13 mouse cellular contexts compared by ENCODE assay signal in genomic region chr13:51137702-51138031, GRCm38 (mm10). TPM values are rescaled to one million over a fixed set of nuclear protein-coding genes. Genes with fewer than 3 reads are reported as not detected.
DNase-seq lines count a peak whose midpoint lies in the region; ATAC-seq lines count a peak whose summit lies in the region.
"Had no signal": no experiment of that assay in that cellular context is flagged by ENCODE, and none has a peak within 500 bp of the region (broad histone marks: within the 10 kb centered on the region; RNA-seq: fewer than 3 reads in every experiment).

No protein-coding gene starts in this region.

- no peaks in the 10 kb centered on the region for H3K9me3 ChIP-seq in lung, embryonic 16.5 days (ENCODE audit: control insufficient read depth, low read length)
- no peaks in the 10 kb centered on the region for H3K9me3 ChIP-seq in embryonic facial prominence, embryonic 10.5 days
- H3K9me3 ChIP-seq in kidney, embryonic 14.5 days (ENCODE audit: control insufficient read depth, low read length): no peaks in the 10 kb centered on the region
- H3K9me3 ChIP-seq: limb, embryonic 13.5 days had no signal

- H3K4me3 ChIP-seq in lung, embryonic 16.5 days (ENCODE audit: low read length): no peak overlapping the region
- no peak overlapping the region for H3K4me3 ChIP-seq in embryonic facial prominence, embryonic 10.5 days
- H3K4me3 ChIP-seq in kidney, embryonic 14.5 days (ENCODE audit: low read length): no peak overlapping the region
- H3K4me3 ChIP-seq: erythroblast, embryonic 14.5 days; limb, embryonic 13.5 days had no signal

- no peak for DNase-seq in lung, postnatal 4 days
- DNase-seq in embryonic facial prominence, embryonic 10.5 days (ENCODE audit: low spot score): peak; percentile 21
- no peak for DNase-seq in left cerebral cortex, postnatal 36 days (ENCODE audit: low spot score in 2 of 2)
- DNase-seq: cerebellum, postnatal 14 days; gastrocnemius, postnatal 10 days; thymus, postnatal 36 days had no signal

- H3K36me3 ChIP-seq in lung, embryonic 16.5 days (ENCODE audit: control insufficient read depth, insufficient read depth, low read length): peaks cover 18% of the 10 kb centered on the region
- peaks cover 75% of the 10 kb centered on the region for H3K36me3 ChIP-seq in embryonic facial prominence, embryonic 10.5 days (replicated peaks)
- H3K36me3 ChIP-seq in kidney, embryonic 14.5 days (ENCODE audit: control insufficient read depth, insufficient read depth, low read length): peaks cover 43% of the 10 kb centered on the region

- H3K4me2 ChIP-seq in lung, embryonic 16.5 days (ENCODE audit: low read depth, low read length): no peak overlapping the region
- H3K4me2 ChIP-seq in kidney, embryonic 14.5 days (replicated peaks; ENCODE audit: low read depth, low read length): no peak overlapping the region
- H3K4me2 ChIP-seq: limb, embryonic 13.5 days had no signal

- no peak overlapping the region for H3K9ac ChIP-seq in lung, embryonic 16.5 days (ENCODE audit: low read length)
- H3K9ac ChIP-seq in kidney, embryonic 14.5 days (ENCODE audit: low read depth, low read length): no peak overlapping the region
- H3K9ac ChIP-seq: limb, embryonic 13.5 days had no signal

- peak overlapping the region; percentile 9; the same call in 1 of the 2 replicates for H3K27ac ChIP-seq in lung, embryonic 16.5 days (ENCODE audit: low read length)
- H3K27ac ChIP-seq in embryonic facial prominence, embryonic 10.5 days (replicated peaks): no peak overlapping the region
- peak overlapping the region; percentile 44; the same call in 1 of the 2 replicates for H3K27ac ChIP-seq in kidney, embryonic 14.5 days (ENCODE audit: low read depth, low read length)

- peak; percentile 47; the same call in 1 of the 2 replicates for ATAC-seq in lung, embryonic 16.5 days (ENCODE audit: low read depth)
- 0 out of 2 replicates have a peak, but pooled peaks have one; percentile 75 for ATAC-seq in kidney, embryonic 14.5 days (ENCODE audit: low FRiP score, low TSS enrichment)
- peak; percentile 54 for ATAC-seq in megakaryocyte progenitor cell, adult 5-6 weeks (replicated peaks; ENCODE audit: poor library complexity)
- no peak for ATAC-seq in CD4-positive, CD25-positive, alpha-beta regulatory T cell, adult 4 months
- ATAC-seq: activated CD4-positive, CD25-positive, alpha-beta regulatory T cell, adult 4 months had no signal

- no peaks in the 10 kb centered on the region for H3K27me3 ChIP-seq in lung, embryonic 16.5 days (ENCODE audit: control insufficient read depth, insufficient read depth, low read depth, low read length)
- H3K27me3 ChIP-seq in embryonic facial prominence, embryonic 10.5 days (replicated peaks; ENCODE audit: low read depth, poor library complexity, severe bottlenecking): no peaks in the 10 kb centered on the region
- H3K27me3 ChIP-seq in kidney, embryonic 14.5 days (ENCODE audit: control insufficient read depth, insufficient read depth, low read length): no peaks in the 10 kb centered on the region
- H3K27me3 ChIP-seq: limb, embryonic 13.5 days had no signal

- intact Hi-C loops in left cerebral cortex, postnatal 36 days (cut with DNase I): no loop called here

- peaks cover 8% of the 10 kb centered on the region for H3K4me1 ChIP-seq in lung, embryonic 16.5 days (replicated peaks; ENCODE audit: control insufficient read depth, insufficient read depth, low read length)
- H3K4me1 ChIP-seq in embryonic facial prominence, embryonic 10.5 days: peaks cover 15% of the 10 kb centered on the region
- H3K4me1 ChIP-seq in kidney, embryonic 14.5 days (ENCODE audit: control insufficient read depth, insufficient read depth, low read length): no peaks in the 10 kb centered on the region

RNA-seq across cellular contexts. Expression of gene Nxnl2, which starts 33.2 kb away (rescaled TPM):
- 2.0 and 3.2 TPM in 2 replicates for polyA plus RNA-seq in lung, embryonic 16.5 days (2015; fragmentation: Nextera tagmentation; extraction: Ambion mirVana)
- 0.33 and 0.67 TPM in 2 replicates for polyA plus RNA-seq in embryonic facial prominence, embryonic 10.5 days (2016; fragmentation: Nextera tagmentation; extraction: Ambion mirVana)
- 1.0 and 1.1 TPM in 2 replicates for polyA plus RNA-seq in kidney, embryonic 14.5 days (2014; fragmentation: Nextera tagmentation; extraction: Ambion mirVana)
- total RNA-seq in megakaryocyte progenitor cell, adult 5-6 weeks (2015): not detected in 2 replicates
- total RNA-seq in megakaryocyte progenitor cell, adult 5-6 weeks (2017): not detected in 2 replicates
- polyA plus RNA-seq in CD4-positive, CD25-positive, alpha-beta regulatory T cell, adult 4 months (2017; shearing (Covaris generic)): under 1 TPM in 1 of 2 experiments, not detected in 1; 0.56 TPM
- total RNA-seq in left cerebral cortex, postnatal 36 days (2021): under 1 TPM; 0.37 to 0.93 TPM
- polyA plus RNA-seq: erythroblast, embryonic 14.5 days had no signal

RNA-seq across cellular contexts. Expression of gene Spin1, which starts 37.0 kb away (rescaled TPM):
- 76.8 and 80.4 TPM in 2 replicates for polyA plus RNA-seq in lung, embryonic 16.5 days (2015; fragmentation: Nextera tagmentation; extraction: Ambion mirVana)
- polyA plus RNA-seq in embryonic facial prominence, embryonic 10.5 days (2016; fragmentation: Nextera tagmentation; extraction: Ambion mirVana): 94.5 and 105 TPM in 2 replicates
- polyA plus RNA-seq in kidney, embryonic 14.5 days (2014; fragmentation: Nextera tagmentation; extraction: Ambion mirVana): 65.8 and 107 TPM in 2 replicates
- 39.3 and 40.0 TPM in 2 replicates for total RNA-seq in megakaryocyte progenitor cell, adult 5-6 weeks (2015)
- total RNA-seq in megakaryocyte progenitor cell, adult 5-6 weeks (2017): 40.1 and 47.5 TPM in 2 replicates
- 10 to 100 TPM; 37.8 to 40.4 TPM for polyA plus RNA-seq in CD4-positive, CD25-positive, alpha-beta regulatory T cell, adult 4 months (2017; shearing (Covaris generic))
- total RNA-seq in left cerebral cortex, postnatal 36 days (2021): 100 to 1,000 TPM; 168 to 171 TPM
